Mouse (Mus musculus) bone marrow, adult 2 months (tissue): ENCODE measurements at regions not wholly inside any gene's neighbourhood (a gene's known extent, or its start where the extent isn't known, plus 50 kb on each side); places are given as distances from the start of the nearest gene placed in this dataset.

Experiments used
- H3K27ac ChIP-seq: fragments of 200-500 bp; 2 replicates; pipeline ENCODE4 v1.5.1; 2012; ENCODE audit warnings: low read depth, mild to moderate bottlenecking, control low read depth, inconsistent platforms, low read length; ENCODE audit not compliant: control insufficient read depth, poor library complexity, insufficient read depth
- H3K4me1 ChIP-seq: fragments of 200-500 bp; 2 replicates; pipeline ENCODE4 v1.6.1; 2011; ENCODE audit warnings: low read length; ENCODE audit not compliant: control insufficient read depth, insufficient read depth
- H3K4me3 ChIP-seq: fragments of 200-500 bp; replicated peaks from 2 replicates; pipeline ENCODE3; 2011; ENCODE audit warnings: mild to moderate bottlenecking, low read depth, low read length, control low read depth; ENCODE audit not compliant: control insufficient read depth
- CTCF ChIP-seq: fragments of 200-500 bp; IDR thresholded peaks from 2 replicates; pipeline ENCODE4 v1.5.1; 2011; ENCODE audit warnings: low read length, control low read depth; ENCODE audit not compliant: control insufficient read depth, insufficient read depth
- POLR2A ChIP-seq: fragments of 200-500 bp; IDR thresholded peaks from 2 replicates; pipeline ENCODE4 v1.6.1; 2011; ENCODE audit warnings: low read depth, mild to moderate bottlenecking, control low read depth, low read length, borderline replicate concordance; ENCODE audit not compliant: control insufficient read depth
- WGBS: fragments of 180-500 bp; shearing (Covaris S2); methylation state at CpG from one replicate; pipeline ENCODE4 v1.1.7; 2018; 5-methylcytosine and 5-hydroxymethylcytosine counted together

DNA sequence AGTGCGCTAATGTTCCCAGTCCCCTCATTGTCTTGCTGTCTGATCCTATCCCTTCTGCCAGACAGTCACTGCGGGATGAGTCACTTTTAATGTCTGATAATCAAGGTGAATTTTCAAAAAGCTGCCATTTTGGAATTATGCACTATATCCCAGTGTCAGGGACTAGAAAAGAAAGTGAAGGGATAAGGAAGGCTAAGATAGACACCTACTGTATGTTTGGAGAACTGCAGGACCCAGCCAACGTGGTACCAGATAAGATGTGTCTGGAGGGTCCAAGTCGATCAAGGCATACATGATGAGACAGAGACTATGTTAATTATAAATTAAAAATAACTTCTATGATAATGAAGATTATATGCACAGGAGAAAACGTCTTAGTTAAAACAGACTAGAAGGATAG lies 76.6 kb upstream of the Pmfbp1 start:
- TF ChIP-seq CTCF (no peak), POLR2A (no peak)
- no peak overlapping the region for H3K4me3 ChIP-seq
- 42% methylated on average over 5 of the region's 5 CpGs for WGBS
- no peaks in the 10 kb centered on the region for H3K4me1 ChIP-seq
- no peak overlapping the region for H3K27ac ChIP-seq

DNA sequence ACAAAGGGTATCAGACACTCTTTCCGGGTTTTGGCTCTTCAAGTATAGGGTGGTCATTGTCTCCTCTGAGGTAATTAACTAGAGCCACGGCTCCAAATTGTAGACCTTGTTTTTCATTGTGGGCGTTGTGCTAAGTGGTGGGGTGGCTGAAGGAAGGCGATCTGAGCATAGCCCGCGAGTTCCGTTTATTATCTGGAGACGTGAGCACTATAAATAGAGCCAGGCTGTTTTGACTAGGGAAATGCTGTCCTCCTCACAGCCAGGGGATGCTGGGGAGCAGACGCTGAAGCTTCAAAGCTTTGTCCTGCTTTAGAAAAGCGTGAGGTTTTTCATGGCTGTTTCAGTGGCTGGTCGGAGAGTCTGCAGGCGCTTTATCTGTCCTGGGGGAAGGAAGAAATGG lies 75.9 kb upstream of the Pmfbp1 start:
- WGBS = 34% methylated on average over 12 of the region's 12 CpGs
- no peaks in the 10 kb centered on the region for H3K4me1 ChIP-seq
- H3K27ac ChIP-seq = no peak overlapping the region
- TF ChIP-seq POLR2A (no peak), CTCF (no peak)
- no peak overlapping the region for H3K4me3 ChIP-seq

DNA sequence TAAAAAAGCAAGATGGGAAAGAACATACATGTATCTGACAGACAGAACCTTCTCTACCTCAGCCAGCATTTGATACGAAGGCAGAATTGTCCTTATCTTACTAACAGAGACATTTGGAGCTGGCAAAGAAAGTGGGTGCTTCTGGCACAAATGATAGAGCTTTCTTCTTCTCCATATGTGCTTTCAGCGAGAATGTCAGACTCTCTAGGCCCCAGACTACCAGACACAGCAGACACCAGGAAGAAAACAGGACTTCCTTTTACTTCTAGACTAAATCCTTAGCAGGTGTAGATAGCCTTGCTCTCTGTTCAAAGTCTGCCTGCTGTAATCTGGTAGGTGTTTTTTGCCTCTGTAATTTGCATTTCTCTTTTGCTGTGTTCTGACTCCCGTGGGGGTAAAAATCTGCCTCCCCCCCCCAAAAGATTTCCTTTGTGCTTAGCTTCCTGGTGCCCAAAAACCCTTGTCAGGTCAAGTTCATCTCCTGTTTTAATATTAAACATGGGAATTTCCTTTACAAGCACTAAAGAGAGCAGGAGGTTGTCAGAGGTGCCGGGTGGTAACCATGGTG lies 74.7 kb upstream of the Pmfbp1 start:
- TF ChIP-seq POLR2A (no peak), CTCF (no peak)

DNA sequence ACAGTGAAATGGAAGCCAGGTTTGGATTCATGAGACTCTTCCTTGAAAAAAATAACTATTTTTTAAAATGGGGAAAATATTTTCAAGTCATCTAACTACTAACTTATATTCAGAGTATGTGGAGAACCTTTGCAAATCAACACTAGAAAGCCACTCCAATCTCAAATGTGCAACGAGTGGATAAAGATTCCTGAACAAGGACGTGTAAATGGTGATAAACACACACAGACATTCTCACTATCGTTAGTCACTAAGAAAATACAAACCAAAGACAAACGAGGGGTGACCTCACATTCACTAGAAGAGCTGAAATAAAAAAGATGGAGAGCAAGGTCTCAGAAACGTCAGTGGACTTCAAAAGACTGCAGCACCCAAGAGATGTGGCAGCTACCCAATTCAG lies 69.8 kb upstream of the Pmfbp1 start:
- TF ChIP-seq POLR2A = no peak
- no peak for TF ChIP-seq CTCF
- WGBS = 69% methylated on average over 5 of the region's 5 CpGs
- Histone ChIP-seq H3K27ac (no peak overlapping the region), H3K4me3 (no peak overlapping the region), H3K4me1 (no peaks in the 10 kb centered on the region)

More for the DNA sequence above, 74.7 kb upstream of the Pmfbp1 start:
- H3K4me1 ChIP-seq = no peaks in the 10 kb centered on the region
- no peak overlapping the region for H3K4me3 ChIP-seq
- H3K27ac ChIP-seq = no peak overlapping the region
- 46% methylated on average over 4 of the region's 4 CpGs for WGBS

DNA sequence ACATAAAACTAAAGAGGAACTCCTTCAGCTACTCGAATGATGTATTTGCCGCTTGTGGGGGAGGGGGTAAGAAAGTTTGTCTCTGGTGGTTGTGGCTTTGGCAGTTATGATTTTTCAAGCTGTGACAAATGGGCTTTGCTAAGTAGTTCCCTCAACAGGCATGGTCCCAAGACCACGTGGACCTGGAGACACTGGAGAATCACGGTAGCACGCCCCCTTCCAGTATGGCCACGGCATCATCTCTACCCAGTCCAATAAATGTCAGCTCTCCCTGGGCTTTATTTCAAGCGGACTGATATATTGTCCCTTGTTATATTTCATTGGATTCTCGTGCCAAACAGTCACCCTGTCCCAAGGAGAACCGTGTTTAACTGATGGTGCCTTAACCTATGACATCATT lies 65.3 kb upstream of the Pmfbp1 start:
- Histone ChIP-seq H3K27ac (no peak overlapping the region), H3K4me3 (no peak overlapping the region), H3K4me1 (no peaks in the 10 kb centered on the region)
- no peak for TF ChIP-seq POLR2A
- WGBS = 65% methylated on average over 9 of the region's 9 CpGs

DNA sequence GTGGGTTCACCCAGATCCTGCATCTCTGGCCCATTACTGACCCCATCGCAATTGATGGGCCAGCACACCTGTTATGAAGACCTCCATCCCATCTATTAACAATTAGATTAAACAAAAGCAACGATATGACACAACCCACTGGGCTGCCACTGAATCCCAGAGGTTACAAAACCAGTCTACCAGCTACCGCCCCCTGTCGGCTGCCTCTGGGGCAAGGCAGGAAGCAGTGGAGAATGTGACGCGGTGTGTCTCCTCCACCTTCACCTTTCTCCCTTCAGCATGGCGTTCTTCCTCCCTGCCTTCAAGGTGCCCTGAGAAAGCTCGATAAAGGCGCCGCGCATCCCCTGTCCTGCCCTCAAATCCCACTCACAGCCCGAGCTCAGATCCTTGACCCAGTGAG lies 59.3 kb upstream of the Pmfbp1 start:
- Histone ChIP-seq H3K4me1 (no peaks in the 10 kb centered on the region), H3K27ac (no peak overlapping the region), H3K4me3 (no peak overlapping the region)
- WGBS = 89% methylated on average over 12 of the region's 12 CpGs
- no peak for TF ChIP-seq POLR2A
- TF ChIP-seq CTCF = no peak

DNA sequence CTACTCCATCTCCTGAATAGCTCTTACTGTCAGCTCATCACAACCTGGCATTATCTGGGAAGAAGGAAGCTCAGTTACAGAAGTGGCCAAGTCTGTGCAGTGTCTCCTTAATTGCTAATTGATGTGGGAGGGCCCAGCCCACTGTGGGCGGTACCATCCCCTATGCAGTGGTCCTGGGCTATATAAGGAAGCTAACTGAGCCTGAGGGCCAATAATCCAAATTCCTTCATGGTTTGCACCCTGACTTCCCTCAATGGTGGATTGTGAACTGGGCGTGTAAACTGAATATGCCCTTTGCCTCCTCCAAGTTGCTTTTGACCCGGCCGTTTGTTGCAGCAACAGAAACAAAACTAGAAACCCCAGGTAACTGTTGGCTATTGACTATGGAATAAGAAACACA lies 57.8 kb upstream of the Pmfbp1 start:
- WGBS = 89% methylated on average over 4 of the region's 4 CpGs
- Histone ChIP-seq H3K4me3 (no peak overlapping the region), H3K27ac (no peak overlapping the region), H3K4me1 (no peaks in the 10 kb centered on the region)
- TF ChIP-seq POLR2A (no peak), CTCF (no peak)

DNA sequence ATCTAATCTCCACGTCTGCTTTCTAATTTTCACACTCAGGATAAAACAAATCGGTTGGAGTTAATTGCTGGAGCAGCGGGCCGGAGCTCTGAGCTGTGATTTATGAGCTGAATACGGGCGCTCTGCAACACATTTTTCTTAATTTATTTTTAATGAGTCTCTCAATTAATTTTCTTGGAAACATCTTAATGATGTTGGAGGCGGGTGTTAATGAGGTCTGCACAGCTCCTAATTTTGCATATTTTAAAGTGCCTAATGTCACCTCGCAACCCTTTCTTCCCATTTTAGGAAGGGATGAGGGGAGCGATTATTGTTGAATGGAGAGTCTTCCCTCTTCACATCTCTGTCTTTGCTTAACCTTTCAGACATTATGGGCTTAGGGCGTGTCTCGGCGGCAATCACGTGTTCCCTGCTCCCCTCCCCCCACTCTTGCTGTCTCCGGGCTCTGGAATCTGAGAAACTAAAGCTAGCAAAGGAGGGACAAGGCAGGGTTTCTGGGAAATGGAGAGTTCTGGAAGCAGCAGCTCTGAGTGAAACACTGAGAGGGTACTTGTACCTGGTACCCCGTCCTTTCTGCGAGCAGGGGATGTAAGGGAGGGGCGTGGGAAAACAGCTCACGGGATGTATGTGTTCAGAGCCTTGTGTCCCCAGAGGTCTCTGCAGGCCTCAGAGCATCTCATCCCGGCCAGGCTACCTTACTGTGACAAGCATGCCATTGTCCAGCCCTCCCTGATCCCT lies 56.8 kb upstream of the Pmfbp1 start:
- H3K4me1 ChIP-seq = no peaks in the 10 kb centered on the region
- no peak overlapping the region for H3K27ac ChIP-seq
- no peak overlapping the region for H3K4me3 ChIP-seq
- no peak for TF ChIP-seq CTCF
- TF ChIP-seq POLR2A = no peak
- 73% methylated on average over 19 of the region's 19 CpGs for WGBS

DNA sequence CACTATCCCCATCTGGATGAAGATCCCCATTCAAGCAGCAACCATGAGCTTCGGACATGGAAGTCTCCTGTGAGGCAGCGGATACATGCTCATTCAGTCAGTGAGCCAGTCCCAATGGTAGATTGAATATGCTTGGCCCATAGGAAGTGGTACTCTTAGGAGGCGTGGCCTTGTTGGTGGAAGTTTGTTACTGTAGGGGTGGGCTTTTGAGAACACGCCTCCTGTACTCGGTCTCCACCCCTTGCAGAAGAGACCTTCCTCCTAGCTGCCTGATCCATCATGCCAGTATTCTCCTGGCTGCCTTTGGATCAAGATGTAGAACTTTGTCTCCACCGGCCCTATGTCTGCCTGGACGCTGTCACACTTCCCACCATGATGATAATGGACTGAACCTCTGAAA lies 55.3 kb upstream of the Pmfbp1 start:
- TF ChIP-seq CTCF = no peak
- no peak for TF ChIP-seq POLR2A
- Histone ChIP-seq H3K4me3 (no peak overlapping the region), H3K4me1 (no peaks in the 10 kb centered on the region), H3K27ac (no peak overlapping the region)
- 83% methylated on average over 7 of the region's 7 CpGs for WGBS
